Mouse (Mus musculus): ENCODE measurements around the gene Nfib. TPM values are rescaled to one million over a fixed set of nuclear protein-coding genes. Genes with fewer than 3 reads are reported as not detected.
"Not testable (repeated sequence)": the region's sequence is repeated elsewhere in the genome, so short reads cannot be mapped to it uniquely, and the experiment has no call there.

Gene Nfib
- total RNA-seq, 2 experiments from 2014 or later = 83.2 to 103 TPM

GRCm38 (mm10) chr4:82294066-82294465 is 411.5 kb downstream of the Nfib start:
- no peak for DNase-seq

- DNase-seq = no peak
These were observed 414.2 kb downstream of the Nfib start for GRCm38 (mm10) chr4:82291174-82291847.

- DNase-seq = no peak
These were observed 414.9 kb downstream of the Nfib start for GRCm38 (mm10) chr4:82290623-82291022.

GRCm38 (mm10) chr4:82289596-82289995 is 416.0 kb downstream of the Nfib start:
- no peak for DNase-seq

GRCm38 (mm10) chr4:82288138-82288537 is 417.4 kb downstream of the Nfib start:
- no peak for DNase-seq

GRCm38 (mm10) chr4:82287454-82287853 is 418.1 kb downstream of the Nfib start:
- DNase-seq = no peak

- no peak for DNase-seq
These were observed 418.6 kb downstream of the Nfib start for GRCm38 (mm10) chr4:82286931-82287330.

- DNase-seq = no peak
These were observed 422.0 kb downstream of the Nfib start for GRCm38 (mm10) chr4:82283536-82283935.

- DNase-seq = no peak
These were observed 429.6 kb downstream of the Nfib start for GRCm38 (mm10) chr4:82275996-82276395.

- DNase-seq = no peak
These were observed 432.3 kb downstream of the Nfib start for GRCm38 (mm10) chr4:82273049-82273754.

- DNase-seq = no peak
These were observed 433.5 kb downstream of the Nfib start for GRCm38 (mm10) chr4:82272099-82272498.

- DNase-seq = no peak
These were observed 434.0 kb downstream of the Nfib start for GRCm38 (mm10) chr4:82271547-82271946.

- DNase-seq = peak in 1 of 2 experiments; percentile 9
These were observed 437.4 kb downstream of the Nfib start for GRCm38 (mm10) chr4:82267832-82268778.

- peak in 1 of 2 experiments; percentile 7 for DNase-seq
These were observed 439.4 kb downstream of the Nfib start for GRCm38 (mm10) chr4:82266066-82266619.

GRCm38 (mm10) chr4:82258545-82258944 is 447.0 kb downstream of the Nfib start:
- DNase-seq = not testable (repeated sequence)

GRCm38 (mm10) chr4:82252054-82252453 is 453.5 kb downstream of the Nfib start:
- DNase-seq = no peak

GRCm38 (mm10) chr4:82250355-82250659 is 455.2 kb downstream of the Nfib start:
- DNase-seq = no peak

- peak in 1 of 2 experiments; percentile 12 for DNase-seq
These were observed 455.8 kb downstream of the Nfib start for GRCm38 (mm10) chr4:82249518-82250354.

- no peak for DNase-seq
These were observed 456.6 kb downstream of the Nfib start for GRCm38 (mm10) chr4:82248961-82249360.

- DNase-seq = no peak
These were observed 457.5 kb downstream of the Nfib start for GRCm38 (mm10) chr4:82248031-82248430.

GRCm38 (mm10) chr4:82246290-82246689 is 459.3 kb downstream of the Nfib start:
- DNase-seq = no peak
